Mouse (Mus musculus): Measurements from ENCODE around the gene Chchd6. TPM values are rescaled to one million over a fixed set of nuclear protein-coding genes. Genes with fewer than 3 reads are reported as not detected.

Gene Chchd6
- polyA plus RNA-seq, 1 experiment from 2014 or later: 8.8 TPM

DNA sequence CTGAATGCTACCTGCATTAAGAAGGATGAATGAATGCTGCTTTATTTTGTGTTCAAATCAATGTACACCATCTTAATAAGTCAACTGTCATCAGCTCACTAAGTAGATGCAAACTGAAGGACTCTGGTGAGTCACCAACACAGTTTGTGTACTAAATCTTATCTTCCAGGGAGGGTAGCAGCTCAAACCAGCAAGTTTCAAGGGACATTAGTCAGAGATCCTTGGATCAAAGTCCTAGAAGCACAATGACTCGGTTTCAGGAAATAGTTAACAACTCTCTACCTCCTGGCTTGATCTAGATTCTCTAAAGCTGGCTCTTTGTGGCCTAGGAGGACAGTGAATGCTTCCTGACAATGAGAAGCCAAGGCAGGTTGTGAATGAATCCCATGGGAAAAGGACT lies 182.9 kb downstream of the Chchd6 start:
- no peak overlapping the region for H3K9ac ChIP-seq (replicated peaks)
- no peaks in the 10 kb centered on the region for H3K9me3 ChIP-seq (ENCODE audit: low read length)
- H3K4me1 ChIP-seq (ENCODE audit: insufficient read depth): peaks cover 8% of the 10 kb centered on the region
- DNase-seq (no peak), ATAC-seq (no peak)
- no peak overlapping the region for H3K27ac ChIP-seq (ENCODE audit: low read depth)
- no peak for TF ChIP-seq EP300 (IDR thresholded peaks at IDR 0.05; ENCODE audit: low read depth)
- no peak for TF ChIP-seq CTCF (IDR thresholded peaks at IDR 0.05; ENCODE audit: low read depth)
- WGBS (ENCODE audit: insufficient replicate concordance): 61% methylated on average over 1 of the region's 1 CpGs
- no peak overlapping the region for H3K4me2 ChIP-seq (ENCODE audit: low read depth, low read length)
- no peaks in the 10 kb centered on the region for H3K27me3 ChIP-seq (ENCODE audit: insufficient read depth, low read length)
- H3K36me3 ChIP-seq (replicated peaks; ENCODE audit: insufficient read depth, low read length): no peaks in the 10 kb centered on the region
- no peak overlapping the region for H3K4me3 ChIP-seq (ENCODE audit: low read depth, low read length)

DNA sequence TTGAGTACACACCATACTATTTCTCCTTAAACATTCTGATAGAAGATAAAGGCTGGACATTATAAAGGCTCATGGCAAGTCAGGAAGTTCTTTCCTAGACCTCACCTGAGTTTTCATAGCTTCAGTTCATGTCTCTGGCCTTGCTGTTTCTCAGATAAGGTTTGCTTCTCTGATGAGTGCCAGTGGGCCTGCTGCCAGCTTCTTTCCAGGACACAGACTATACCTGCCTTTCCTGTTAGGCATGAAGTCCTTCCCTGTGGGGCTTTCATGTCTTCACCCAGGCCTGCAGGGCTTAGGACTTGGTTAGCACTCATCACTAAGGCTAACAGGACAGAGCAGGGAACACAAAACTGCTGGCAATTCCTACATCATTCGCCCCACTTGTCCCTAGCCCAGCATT lies 186.4 kb downstream of the Chchd6 start:
- DNase-seq (no peak), ATAC-seq (no peak)
- Histone ChIP-seq H3K4me1 (ENCODE audit: insufficient read depth) (peaks cover 8% of the 10 kb centered on the region), H3K9me3 (ENCODE audit: low read length) (no peaks in the 10 kb centered on the region), H3K36me3 (replicated peaks; ENCODE audit: insufficient read depth, low read length) (no peaks in the 10 kb centered on the region), H3K27me3 (ENCODE audit: insufficient read depth, low read length) (no peaks in the 10 kb centered on the region), H3K4me3 (ENCODE audit: low read depth, low read length) (no peak overlapping the region), H3K4me2 (ENCODE audit: low read depth, low read length) (no peak overlapping the region), H3K27ac (ENCODE audit: low read depth) (no peak overlapping the region), H3K9ac (replicated peaks) (no peak overlapping the region)
- WGBS (ENCODE audit: insufficient replicate concordance): 70% methylated on average over 1 of the region's 1 CpGs
- TF ChIP-seq CTCF (IDR thresholded peaks at IDR 0.05; ENCODE audit: low read depth) (no peak), EP300 (IDR thresholded peaks at IDR 0.05; ENCODE audit: low read depth) (no peak)

DNA sequence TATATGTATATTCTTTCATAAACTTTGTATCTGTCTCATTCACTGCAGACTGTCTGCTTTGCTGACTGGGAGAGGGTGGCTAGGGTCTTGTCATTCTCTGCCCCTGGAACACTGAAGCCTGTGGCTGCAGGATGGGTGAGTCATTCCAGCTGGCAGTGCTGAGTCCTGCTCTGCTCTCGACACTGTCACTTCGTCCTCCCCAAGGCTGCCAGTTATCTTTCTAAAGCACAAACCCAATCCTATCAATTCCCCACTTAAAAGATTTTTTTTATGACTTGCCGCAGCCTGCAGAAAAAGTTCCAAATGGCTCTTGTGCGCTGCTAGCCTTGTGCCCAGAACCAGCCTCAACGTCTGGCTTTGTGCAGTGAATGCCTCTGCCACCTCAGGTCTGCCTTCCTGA lies 187.2 kb downstream of the Chchd6 start:
- no peak overlapping the region for H3K27ac ChIP-seq (ENCODE audit: low read depth)
- no peak overlapping the region for H3K9ac ChIP-seq (replicated peaks)
- peaks cover 2% of the 10 kb centered on the region for H3K4me1 ChIP-seq (ENCODE audit: insufficient read depth)
- no peak for DNase-seq
- H3K36me3 ChIP-seq (replicated peaks; ENCODE audit: insufficient read depth, low read length): no peaks in the 10 kb centered on the region
- H3K27me3 ChIP-seq (ENCODE audit: insufficient read depth, low read length): no peaks in the 10 kb centered on the region
- H3K4me3 ChIP-seq (ENCODE audit: low read depth, low read length): no peak overlapping the region
- H3K9me3 ChIP-seq (ENCODE audit: low read length): no peaks in the 10 kb centered on the region
- no peak overlapping the region for H3K4me2 ChIP-seq (ENCODE audit: low read depth, low read length)
- 62% methylated on average over 5 of the region's 5 CpGs for WGBS (ENCODE audit: insufficient replicate concordance)
- TF ChIP-seq CTCF (IDR thresholded peaks at IDR 0.05; ENCODE audit: low read depth): no peak
- TF ChIP-seq EP300 (IDR thresholded peaks at IDR 0.05; ENCODE audit: low read depth): no peak
- no peak for ATAC-seq

DNA sequence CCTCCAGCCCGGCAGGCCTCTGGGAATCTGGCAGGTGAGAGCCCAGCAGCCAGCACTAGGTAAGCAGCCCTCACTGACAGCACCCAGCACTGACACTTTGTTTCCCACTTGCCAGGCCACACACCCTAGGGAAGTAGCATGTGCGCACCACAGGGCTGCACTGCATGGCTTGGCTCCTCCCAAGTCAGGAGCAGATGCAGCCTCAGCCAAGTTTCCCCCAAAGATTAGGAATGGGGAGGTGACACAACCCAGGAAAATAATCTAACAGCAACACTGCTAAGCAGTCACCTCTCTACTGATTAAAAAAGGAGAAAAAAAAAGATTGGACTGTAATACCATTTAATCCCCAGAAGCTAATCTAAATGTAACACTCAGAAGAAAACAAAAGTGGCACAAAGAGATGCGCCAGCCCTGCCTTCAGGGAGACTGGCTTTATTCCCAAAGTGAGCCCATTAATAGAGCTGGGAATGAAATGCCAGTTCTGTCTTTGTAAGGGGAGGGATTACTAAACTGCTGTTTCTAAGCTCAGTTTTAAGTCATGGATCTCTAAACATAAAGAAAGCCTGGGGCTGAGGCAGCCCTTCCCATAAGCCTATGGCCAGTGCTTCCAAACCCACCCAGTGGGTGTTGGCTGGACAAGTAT lies 188.1 kb downstream of the Chchd6 start:
- 0 out of 2 replicates have a peak, but pooled peaks have one; percentile 21 for ATAC-seq
- Histone ChIP-seq H3K4me2 (ENCODE audit: low read depth, low read length) (no peak overlapping the region), H3K9ac (replicated peaks) (no peak overlapping the region), H3K9me3 (ENCODE audit: low read length) (no peaks in the 10 kb centered on the region), H3K27me3 (ENCODE audit: insufficient read depth, low read length) (no peaks in the 10 kb centered on the region), H3K36me3 (replicated peaks; ENCODE audit: insufficient read depth, low read length) (no peaks in the 10 kb centered on the region), H3K27ac (ENCODE audit: low read depth) (no peak overlapping the region), H3K4me1 (ENCODE audit: insufficient read depth) (no peaks in the 10 kb centered on the region), H3K4me3 (ENCODE audit: low read depth, low read length) (no peak overlapping the region)
- 75% methylated on average over 3 of the region's 3 CpGs for WGBS (ENCODE audit: insufficient replicate concordance)
- no peak for TF ChIP-seq EP300 (IDR thresholded peaks at IDR 0.05; ENCODE audit: low read depth)
- no peak for DNase-seq

- Histone ChIP-seq H3K9me3 (ENCODE audit: low read length) (no peaks in the 10 kb centered on the region), H3K27ac (ENCODE audit: low read depth) (no peak overlapping the region), H3K4me1 (ENCODE audit: insufficient read depth) (no peaks in the 10 kb centered on the region), H3K4me3 (ENCODE audit: low read depth, low read length) (no peak overlapping the region), H3K4me2 (ENCODE audit: low read depth, low read length) (no peak overlapping the region), H3K36me3 (replicated peaks; ENCODE audit: insufficient read depth, low read length) (no peaks in the 10 kb centered on the region), H3K27me3 (ENCODE audit: insufficient read depth, low read length) (no peaks in the 10 kb centered on the region), H3K9ac (replicated peaks) (no peak overlapping the region)
- WGBS (ENCODE audit: insufficient replicate concordance): 59% methylated on average over 2 of the region's 2 CpGs
- TF ChIP-seq EP300 (IDR thresholded peaks at IDR 0.05; ENCODE audit: low read depth) (no peak), CTCF (IDR thresholded peaks at IDR 0.05; ENCODE audit: low read depth) (no peak)
- ATAC-seq: no peak
- DNase-seq: no peak
Observed at GRCm38 (mm10) chr6:89404964-89405363, 190.5 kb downstream of the Chchd6 start.

GRCm38 (mm10) chr6:89403257-89404225 lies 191.9 kb downstream of the Chchd6 start:
- H3K4me2 ChIP-seq (ENCODE audit: low read depth, low read length): no peak overlapping the region
- H3K4me3 ChIP-seq (ENCODE audit: low read depth, low read length): no peak overlapping the region
- H3K4me1 ChIP-seq (ENCODE audit: insufficient read depth): no peaks in the 10 kb centered on the region
- no peaks in the 10 kb centered on the region for H3K36me3 ChIP-seq (replicated peaks; ENCODE audit: insufficient read depth, low read length)
- DNase-seq (no peak), ATAC-seq (no peak)
- H3K9me3 ChIP-seq (ENCODE audit: low read length): no peaks in the 10 kb centered on the region
- no peak overlapping the region for H3K9ac ChIP-seq (replicated peaks)
- no peaks in the 10 kb centered on the region for H3K27me3 ChIP-seq (ENCODE audit: insufficient read depth, low read length)
- no peak overlapping the region for H3K27ac ChIP-seq (ENCODE audit: low read depth)
- TF ChIP-seq EP300 (IDR thresholded peaks at IDR 0.05; ENCODE audit: low read depth): no peak
- TF ChIP-seq CTCF (IDR thresholded peaks at IDR 0.05; ENCODE audit: low read depth): no peak
- 76% methylated on average over 2 of the region's 2 CpGs for WGBS (ENCODE audit: insufficient replicate concordance)

All from liver, postnatal 0 days (tissue).